Mouse (Mus musculus): ENCODE measurements around the gene Myo18a.

DNA sequence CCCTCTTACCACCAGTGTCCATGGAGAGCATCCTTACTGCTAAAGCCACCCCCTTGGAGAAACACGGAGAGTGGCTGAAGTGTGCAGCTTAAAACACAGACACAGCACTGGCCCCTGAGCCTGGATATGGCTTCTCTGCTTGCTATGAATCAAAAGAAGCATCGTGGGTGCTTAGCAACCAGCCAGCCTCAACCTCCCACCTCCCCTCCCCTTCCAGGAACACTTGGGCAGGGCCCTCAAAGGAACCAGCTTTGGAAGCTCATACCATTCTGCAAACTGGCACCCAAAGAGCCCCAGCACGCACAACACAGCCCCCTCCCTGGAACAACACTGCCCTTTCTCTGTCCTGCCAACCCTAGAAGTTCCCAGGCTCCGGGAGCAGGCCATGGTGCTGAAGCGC, 146.3 kb downstream of the Myo18a start:
- no peak for TF ChIP-seq CTCF (IDR thresholded peaks at IDR 0.05; ENCODE audit: low read depth)
- TF ChIP-seq EP300 (optimal IDR thresholded peaks at IDR 0.05): no peak
